Mouse (Mus musculus): ENCODE measurements around the gene Hspe1.
A peak's percentile ranks its signal among the peaks of the same experiment; 100 is the strongest.

The Hspe1 gene

DNA sequence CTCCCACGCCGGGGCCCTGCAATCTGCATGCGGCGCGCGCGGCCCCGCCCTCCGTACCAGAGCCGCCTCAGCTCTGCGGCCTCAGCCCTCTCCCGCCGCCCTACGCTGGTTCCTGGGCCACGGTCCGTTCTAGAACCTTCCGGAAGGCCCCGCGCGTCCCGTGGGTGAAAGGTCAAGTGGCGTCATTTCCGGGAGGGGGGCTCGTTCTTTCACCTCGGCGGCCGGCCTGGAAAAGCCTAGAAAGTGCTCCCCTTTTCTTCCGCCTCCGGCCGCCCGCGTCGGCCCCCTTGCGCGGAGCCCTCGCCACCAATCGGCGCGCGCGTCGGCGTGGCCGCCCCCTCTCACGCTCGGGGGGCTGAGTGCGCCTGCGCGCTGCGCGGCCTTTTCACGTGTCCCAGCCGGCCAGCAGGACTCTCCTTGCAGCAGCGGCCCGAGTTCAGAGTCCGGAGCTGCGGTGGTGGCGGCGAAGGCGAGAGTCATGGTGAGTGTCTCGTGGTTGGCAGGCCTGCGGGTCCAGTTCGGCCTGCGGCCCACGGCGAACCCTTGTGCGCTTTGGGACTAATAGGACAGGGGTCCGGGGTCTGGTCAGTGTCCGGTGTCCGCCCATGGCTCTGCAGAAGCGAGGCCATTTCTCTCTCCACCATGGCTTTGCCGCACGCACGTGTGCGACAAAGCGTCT is at the start of gene Hspe1, which contains the start of gene Hspd1:
TSS of gene Hspe1 (plus strand) at position 201 of the 679 bp plus-strand sequence.
TSS of gene Hspd1 (minus strand) at position 312 of the 679 bp plus-strand sequence.
- no peak; the same call in 1 of the 2 replicates for TF ChIP-seq GATA4 (IDR thresholded peaks at IDR 0.05; ENCODE audit: insufficient replicate concordance, low read length)

DNA sequence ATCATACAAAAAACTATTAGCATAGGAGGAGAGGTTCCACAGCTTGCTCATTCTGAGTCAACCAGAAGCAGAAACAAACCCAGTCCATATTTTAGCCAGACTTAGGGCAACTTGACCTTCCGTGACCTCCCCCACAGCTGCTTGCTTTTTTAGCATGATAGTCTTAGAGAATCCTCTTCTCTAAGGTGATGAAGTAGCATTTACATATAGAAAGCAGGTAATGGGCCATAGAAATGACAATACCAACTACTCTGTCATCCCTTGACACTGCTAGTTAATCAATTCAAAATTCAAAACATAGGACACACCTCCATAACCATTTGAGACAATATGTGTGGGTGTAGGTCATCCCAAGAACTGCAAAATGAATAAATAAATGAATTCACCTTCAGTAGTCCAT is 48.0 kb upstream of the Hspe1 start:
- TF ChIP-seq GATA4 (IDR thresholded peaks at IDR 0.05; ENCODE audit: insufficient replicate concordance, low read length) = no peak

DNA sequence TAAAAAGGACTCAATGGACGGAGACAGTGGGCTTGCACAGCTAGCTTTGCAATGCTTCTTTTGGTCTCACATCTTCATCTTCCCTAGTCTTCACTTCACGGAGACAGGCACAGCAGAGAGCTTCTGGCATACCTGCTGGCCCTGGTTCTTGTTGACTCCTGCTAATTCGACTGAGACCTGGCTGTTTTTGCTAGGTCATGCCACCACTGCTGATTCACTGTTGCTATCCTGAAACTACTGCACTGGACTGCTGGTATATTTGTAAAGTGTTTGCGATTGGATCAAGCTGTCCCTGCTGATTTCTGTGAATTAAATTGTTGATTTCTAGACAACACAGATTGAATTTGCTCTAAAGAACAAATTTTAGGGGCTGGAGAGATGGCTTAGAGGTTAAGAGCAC is 46.2 kb upstream of the Hspe1 start:
- no peak for TF ChIP-seq GATA4 (IDR thresholded peaks at IDR 0.05; ENCODE audit: insufficient replicate concordance, low read length)

DNA sequence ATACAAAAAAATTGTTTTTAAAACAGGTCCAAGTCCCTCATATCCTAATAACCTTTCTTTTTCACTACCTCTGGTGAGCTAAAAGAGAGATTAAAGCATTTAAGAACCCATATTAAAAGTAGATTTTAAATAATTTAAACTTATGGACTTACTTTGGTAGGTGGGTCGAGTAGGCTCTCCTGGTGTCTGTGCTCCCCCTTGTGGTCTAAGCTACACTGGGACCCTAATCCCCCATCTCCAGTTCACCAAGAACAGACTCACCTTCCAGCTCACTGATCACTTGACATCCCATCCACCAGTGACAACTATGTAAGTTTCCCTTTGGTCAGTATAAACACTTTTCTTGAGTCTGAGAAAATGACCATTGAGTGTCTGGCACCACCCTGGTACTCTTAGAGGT is 45.7 kb upstream of the Hspe1 start:
- no peak for TF ChIP-seq GATA4 (IDR thresholded peaks at IDR 0.05; ENCODE audit: insufficient replicate concordance, low read length)

DNA sequence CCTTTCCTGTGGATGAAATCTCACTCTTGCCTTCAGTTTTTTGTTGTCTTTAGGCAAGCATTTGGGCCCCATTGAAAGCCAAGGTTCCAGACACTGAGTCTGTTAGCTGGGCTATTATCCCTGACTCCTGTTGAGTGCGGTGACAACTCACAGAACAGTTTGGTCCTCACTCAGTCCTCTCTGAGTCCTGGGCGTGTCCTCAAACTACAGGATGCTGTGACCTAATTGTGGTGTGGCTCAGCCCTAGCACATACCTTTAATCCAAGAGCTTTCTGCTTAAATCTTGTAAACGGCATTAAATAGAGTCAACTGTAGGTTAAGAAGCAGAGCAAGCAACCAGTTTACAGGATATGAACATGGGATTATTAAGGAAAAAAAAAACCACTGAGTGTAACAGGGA is 44.8 kb upstream of the Hspe1 start:
- no peak for TF ChIP-seq GATA4 (IDR thresholded peaks at IDR 0.05; ENCODE audit: insufficient replicate concordance, low read length)

DNA sequence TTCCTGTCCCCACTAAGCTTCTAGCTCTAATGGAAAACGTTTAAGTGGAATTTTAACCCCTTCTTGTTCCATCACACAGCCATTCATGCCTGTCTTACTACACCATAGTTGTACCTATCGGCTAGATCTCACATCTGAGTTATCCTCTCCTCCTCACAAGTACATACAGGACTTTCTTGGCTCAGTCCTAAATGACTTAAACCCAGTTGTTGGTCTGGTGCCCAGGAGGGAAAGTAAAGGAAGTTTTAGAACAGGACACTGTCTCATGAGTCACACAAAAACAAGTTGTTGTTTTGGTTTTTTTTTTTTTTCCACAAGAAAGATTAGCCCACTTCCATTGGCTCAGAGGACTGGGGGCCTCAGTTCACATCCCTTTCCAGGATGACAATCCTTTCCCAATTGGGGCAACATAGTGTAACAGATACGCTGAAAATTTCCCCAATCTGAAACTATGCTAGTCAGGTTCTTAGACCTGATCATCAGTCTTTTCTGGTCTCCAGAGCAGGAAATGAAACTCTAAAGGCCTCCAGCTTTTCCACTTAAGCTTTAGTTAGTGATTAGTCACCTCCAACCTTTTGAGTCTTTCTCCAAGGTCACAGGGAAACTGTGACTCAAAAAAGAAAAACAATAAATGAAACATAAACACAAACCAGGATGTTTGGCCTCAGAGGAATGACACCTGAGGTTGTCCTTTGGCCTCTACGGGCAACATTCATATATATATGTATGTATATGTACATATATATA is 38.9 kb upstream of the Hspe1 start:
- no peak for TF ChIP-seq GATA4 (IDR thresholded peaks at IDR 0.05; ENCODE audit: insufficient replicate concordance, low read length)

DNA sequence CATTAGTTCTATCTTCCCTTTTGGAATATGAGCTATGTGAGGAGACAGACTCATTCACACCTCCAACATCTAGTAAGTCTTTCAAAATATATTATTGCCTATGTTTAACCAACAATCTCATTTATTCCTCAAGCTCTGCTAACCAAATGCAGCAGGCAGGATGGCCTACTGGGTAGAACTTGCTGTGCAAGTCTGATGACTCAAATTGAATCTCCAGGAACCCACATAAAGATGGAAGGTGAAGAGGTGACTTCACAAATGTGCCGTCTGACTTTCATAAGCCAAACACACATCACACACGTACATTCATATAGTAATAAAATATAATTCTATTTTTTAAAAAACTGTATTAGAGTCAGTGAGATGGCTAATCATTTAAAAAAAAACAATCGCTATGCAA is 36.3 kb upstream of the Hspe1 start:
- TF ChIP-seq GATA4 (IDR thresholded peaks at IDR 0.05; ENCODE audit: insufficient replicate concordance, low read length) = no peak

DNA sequence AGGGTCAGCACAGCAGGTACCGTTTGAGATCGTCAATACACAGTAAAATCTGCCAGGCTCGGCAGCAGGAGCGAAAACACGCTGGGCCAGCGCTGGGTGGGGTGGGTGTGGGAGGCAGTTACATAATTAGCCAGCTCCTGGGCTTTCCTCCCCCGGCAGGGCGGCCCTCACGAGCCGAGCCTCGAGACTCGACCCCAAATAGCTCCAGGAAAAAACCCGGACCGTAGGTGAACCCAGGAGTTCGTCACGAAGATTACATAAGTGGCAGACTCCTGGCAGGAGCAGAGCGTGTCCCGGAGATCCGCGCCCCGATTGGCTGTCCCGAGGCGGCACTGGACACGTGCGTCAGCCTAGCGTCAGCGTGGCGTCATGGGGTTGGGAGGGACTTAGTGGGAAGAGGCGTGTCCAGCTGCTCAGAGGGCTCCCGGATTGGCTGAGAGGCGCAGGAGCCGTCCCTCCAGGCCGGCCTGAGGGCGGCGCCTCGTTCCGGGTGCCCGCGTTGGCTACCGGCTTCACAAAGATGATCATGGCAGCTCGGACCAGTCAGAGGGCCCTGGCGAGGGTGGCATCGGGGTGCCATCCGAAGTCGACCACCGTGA is 35.5 kb upstream of the Hspe1 start, which contains the start of gene Coq10b:
TSS of gene Coq10b (plus strand) at position 416 of the 599 bp plus-strand sequence.
- peak; percentile 35; the same call in 1 of the 2 replicates for TF ChIP-seq GATA4 (IDR thresholded peaks at IDR 0.05; ENCODE audit: insufficient replicate concordance, low read length)

DNA sequence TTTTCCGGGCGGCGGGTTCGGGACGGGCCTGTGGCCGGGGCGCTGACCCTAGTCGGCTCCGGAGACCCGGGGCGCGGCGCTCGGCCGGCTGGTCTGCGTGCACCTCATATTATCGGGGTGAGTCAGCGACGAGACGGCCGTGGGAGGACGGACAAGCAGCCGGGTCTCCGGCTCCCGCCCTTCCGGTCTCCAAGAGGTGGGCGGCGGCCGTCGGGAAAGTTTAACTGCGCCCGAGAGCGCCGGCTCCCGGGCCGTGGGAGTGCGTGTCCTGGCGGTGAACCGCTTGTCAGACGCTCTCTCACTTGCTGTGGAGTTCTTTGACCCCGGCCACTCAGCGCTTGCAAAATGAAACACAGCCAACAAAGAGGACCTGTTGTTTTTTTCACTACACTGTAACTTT is 34.9 kb upstream of the Hspe1 start:
- TF ChIP-seq GATA4 (IDR thresholded peaks at IDR 0.05; ENCODE audit: insufficient replicate concordance, low read length) = peak; percentile 16; the same call in 1 of the 2 replicates

DNA sequence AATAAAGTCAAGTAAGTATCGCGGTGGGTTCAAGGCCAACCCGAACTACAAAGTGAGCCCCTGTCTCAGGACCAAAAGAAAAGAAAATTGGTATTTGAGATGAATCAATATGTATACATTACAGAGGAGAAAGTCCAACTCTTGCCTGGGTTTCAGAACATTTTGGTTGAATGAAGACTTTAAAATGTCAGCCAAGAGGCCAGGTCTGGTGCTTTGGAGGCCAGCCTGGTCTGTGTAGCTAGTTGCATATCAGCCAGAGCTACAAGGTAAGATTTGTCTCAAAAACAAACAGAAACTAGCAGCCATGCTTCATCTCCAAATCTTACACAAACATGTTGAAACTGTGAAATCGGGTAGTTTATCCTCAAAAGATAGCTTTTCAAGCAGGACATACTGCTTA is 34.3 kb upstream of the Hspe1 start:
- TF ChIP-seq GATA4 (IDR thresholded peaks at IDR 0.05; ENCODE audit: insufficient replicate concordance, low read length) = no peak

DNA sequence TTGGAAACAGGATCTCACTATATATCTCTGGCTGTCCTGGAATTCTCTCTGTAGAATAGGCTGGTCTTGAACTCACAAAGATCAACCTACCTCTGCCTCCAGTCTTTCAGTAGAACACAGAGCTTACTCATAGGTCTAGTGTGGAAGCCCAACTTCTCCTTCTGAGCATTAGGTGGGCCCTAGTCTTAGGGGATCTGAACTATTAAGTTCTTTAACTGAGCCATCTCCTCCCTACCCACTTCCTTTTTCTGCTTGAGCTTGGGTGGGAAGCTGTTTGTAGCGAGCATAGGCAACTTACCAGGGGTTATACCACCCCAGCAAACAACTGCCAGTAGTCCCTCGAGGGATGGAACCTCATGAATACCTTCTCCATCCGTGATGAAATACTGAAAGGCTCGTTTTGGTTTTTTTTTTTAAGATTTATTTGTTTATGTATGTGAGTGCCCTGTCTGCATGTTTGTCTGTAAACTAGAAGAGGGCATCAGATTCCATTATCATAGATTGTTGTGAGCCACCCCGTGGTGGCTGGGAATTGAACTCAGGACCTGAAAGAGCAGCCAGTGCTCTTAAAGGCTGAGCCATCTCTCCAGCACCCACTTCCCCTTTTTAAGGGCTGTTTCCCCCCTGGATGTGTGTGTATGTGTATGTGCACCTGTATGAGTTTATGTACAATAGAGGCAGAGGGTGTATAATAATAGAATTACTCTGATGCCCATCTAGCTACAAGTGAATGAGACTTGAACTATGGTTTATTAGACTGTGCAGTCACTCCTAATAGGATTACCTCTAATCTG is 32.4 kb upstream of the Hspe1 start:
- no peak for TF ChIP-seq GATA4 (IDR thresholded peaks at IDR 0.05; ENCODE audit: insufficient replicate concordance, low read length)

DNA sequence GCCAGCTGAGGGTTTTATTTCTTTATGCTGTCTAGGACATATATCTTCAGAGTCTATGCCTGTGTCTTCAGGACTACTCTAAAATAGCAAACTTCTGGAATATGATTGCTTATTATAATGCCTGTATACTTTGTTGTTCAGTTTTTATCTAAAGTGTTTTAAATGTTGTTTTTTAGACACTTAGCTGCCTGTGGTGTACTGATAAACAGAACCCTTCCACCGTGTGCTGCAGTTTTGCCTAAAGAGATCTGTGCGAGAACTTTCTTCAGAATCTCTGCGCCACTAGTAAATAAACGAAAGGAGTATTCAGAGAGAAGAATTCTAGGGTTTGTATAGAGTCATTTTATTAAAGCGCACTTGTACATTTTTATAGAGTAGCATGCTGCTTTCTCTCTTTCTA is 26.8 kb upstream of the Hspe1 start:
- TF ChIP-seq GATA4 (IDR thresholded peaks at IDR 0.05; ENCODE audit: insufficient replicate concordance, low read length) = no peak

DNA sequence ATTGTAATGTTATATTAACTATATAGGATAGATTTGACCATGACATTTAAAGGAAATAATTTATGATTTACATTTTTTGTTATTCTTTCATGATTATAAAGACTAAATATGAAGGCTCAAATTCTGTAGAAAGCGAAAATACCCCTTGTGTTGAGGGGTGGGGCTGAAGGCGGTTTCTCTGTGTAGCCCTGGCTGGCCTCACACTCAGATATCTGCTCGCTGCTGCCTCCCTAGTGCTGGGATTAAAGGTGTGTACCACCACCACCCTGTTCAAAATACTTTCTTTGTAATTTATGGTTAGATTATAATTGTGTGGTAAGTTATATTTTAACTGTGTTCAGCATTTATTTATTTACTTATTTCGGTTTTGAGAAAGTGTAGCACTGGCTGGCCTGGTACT is 26.2 kb upstream of the Hspe1 start:
- TF ChIP-seq GATA4 (IDR thresholded peaks at IDR 0.05; ENCODE audit: insufficient replicate concordance, low read length) = no peak

DNA sequence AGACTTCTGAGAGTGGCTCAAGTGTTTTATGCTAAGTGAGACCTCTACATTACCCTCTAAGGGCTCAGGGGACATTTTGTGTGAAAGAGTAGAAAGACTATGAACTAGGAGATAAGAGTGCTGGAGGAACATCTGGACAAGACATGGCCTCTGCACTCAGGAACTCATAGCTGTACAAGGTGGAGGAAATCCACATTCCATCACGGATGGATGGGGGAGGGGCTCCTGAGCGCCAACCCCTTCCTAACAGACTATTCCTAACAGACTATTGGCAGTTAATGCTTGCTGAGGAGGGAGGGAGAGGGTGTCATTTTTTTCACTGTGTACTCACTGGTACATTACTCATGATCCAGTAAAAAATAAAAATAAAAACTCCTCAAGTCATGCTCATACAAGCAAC is 13.2 kb upstream of the Hspe1 start:
- TF ChIP-seq GATA4 (IDR thresholded peaks at IDR 0.05; ENCODE audit: insufficient replicate concordance, low read length) = no peak

Measured in liver, adult (tissue).